Mouse (Mus musculus): ENCODE results near the gene Cnot2. TPM values are rescaled to one million over a fixed set of nuclear protein-coding genes. Genes with fewer than 3 reads are reported as not detected.

Gene Cnot2
- total RNA-seq, 1 experiment from 2014 or later: 81.5 TPM

DNA sequence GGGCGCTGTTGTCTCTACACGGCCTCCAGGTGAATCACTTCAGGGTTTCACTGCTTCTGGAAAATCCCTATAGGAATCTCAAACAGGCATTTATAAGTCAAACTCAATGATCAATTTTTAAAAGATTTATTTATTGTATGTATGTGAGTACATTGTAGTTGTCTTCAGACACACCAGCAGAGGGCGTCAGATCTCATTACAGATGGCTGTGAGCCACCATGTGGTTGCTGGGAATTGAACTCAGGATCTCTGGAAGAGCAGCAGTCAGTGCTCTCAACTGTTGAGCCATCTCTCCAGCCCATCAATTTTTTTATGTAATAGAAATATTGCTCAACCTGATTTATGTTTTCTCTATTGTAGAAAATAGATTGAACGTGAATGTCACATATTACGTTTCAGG is 100.3 kb downstream of the Cnot2 start:
- DNase-seq: no peak

DNA sequence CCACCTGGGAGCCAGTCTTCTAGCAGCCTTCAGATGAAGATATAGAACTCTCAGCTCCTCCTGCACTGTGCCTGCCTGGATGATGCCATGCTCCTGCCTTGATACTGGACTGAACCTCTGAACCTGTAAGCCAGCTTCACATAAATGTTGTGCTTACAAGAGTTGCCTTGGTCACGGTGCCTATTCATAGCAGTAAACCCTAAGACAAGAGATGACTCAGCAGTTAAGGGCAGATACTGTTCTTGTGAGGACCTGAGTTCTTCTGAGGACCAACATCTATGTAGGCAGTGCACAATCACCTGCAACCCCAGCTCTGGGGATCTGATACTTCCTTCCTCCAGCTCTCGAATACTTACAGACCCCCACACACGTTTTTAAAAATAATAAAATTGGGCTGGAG is 104.8 kb downstream of the Cnot2 start:
- no peak for DNase-seq

DNA sequence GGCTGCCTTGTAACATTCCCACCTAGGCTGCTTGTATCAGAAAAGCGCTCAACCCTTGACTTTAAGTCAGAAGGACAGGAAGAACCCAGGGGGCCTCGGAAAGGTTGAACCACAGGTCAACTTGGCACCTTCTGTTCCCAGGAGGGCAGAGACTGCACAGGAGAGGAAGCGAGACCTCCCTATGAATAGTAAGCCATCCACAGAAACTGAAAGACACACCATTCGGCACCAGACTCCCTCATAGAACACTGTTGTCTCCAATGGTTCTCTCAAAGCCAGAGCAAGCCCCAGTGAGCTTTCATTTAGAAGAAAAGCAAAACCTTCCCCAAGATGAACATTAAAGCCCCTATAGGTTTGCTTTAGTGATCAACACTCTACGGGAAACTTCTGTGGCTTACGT is 105.6 kb downstream of the Cnot2 start:
- no peak for DNase-seq

DNA sequence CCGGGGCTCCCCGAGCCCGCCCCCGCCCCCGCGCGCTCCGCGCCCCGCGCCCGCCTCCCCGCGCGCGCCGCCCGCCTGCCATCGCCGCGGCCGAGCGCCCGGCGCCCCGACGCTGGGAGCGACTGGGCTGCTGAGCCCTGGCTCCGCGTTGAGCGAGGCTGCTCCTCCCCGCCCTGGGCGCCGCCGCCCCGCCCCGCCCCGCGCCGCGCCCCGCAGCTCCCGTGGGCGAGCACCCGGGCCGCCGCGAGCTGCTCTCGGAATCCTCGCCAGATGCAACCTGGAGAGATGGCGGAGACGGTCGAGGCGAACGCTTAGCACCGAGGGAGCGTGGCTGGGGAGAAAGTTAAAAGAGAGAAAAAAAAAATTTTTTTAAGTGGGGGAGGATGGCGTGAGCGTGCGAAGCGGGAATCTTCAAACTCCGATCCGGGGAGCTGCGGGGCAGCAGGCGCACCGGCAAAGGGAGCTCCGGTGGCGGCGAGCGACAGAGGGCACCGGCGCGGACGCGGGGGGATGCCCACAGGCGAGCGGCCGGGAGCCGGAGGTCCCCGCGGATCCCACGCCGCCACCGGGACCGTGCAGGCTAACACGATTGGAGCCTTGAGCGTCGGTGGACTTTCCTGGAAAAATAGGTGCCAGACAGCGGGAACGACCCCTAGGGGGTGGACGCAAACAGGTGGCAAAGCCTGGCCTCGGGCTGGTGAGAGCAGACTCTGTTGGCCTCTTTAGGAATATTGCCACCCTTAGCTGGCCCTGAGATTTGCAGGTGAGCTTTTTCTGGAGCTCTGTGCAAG is 107.4 kb downstream of the Cnot2 start, which contains the start of gene Kcnmb4:
TSS of gene Kcnmb4 (minus strand) at position 120 of the 791 bp plus-strand sequence.
- DNase-seq: peak; percentile 64

DNA sequence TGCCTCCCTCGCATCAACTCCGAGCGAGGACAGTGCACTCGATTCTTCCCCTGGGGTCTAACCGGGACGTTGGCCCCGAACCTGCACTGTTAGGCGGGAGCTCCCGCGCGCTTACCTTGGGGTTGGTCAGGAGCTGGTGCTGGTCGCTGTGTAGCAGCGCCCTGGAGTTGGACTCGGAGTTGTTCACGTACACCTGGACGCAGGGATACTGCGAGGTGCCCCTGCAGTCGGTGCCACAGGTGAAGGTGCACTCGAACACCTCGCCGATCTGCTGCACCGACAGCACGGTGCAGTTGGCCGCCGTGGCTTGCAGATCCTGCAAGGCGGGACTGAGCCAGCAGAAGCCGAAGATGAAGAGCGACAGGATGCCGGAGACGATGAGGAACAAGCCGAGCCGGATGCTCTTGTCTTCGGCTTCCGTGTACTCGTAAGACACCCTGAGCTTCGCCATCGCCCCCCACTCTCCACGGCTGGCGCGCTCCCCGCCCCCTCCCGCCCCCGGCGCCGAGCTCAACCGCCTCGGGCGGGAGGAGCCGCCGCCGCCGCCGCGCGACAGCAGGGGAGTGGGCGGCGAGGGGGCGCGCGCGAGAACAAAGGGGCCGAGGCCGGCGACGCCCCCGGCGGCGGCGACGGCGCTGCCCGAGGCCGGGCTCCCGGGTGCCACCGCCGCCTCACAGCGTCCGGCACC is 108.1 kb downstream of the Cnot2 start:
- peak; percentile 16 for DNase-seq

DNA sequence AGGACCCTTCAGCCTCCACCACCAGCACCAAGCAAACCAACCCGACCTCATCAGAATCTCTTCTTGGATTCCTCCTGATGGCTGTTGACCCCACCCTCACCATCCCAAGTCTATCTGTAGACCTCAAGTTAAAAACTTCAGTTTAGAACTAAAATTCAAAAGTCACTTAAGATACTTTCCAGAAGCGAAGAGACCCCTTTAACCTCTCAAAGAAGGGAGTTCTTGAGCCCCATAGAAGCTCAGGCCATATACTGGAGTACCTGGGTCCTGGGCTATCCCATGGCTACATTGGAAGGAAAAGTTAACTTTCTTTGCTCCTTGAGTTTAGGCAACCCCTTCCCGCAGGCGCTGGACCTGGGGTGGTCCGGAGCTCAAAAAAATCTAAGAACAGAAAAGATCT is 108.7 kb downstream of the Cnot2 start:
- DNase-seq: no peak

DNA sequence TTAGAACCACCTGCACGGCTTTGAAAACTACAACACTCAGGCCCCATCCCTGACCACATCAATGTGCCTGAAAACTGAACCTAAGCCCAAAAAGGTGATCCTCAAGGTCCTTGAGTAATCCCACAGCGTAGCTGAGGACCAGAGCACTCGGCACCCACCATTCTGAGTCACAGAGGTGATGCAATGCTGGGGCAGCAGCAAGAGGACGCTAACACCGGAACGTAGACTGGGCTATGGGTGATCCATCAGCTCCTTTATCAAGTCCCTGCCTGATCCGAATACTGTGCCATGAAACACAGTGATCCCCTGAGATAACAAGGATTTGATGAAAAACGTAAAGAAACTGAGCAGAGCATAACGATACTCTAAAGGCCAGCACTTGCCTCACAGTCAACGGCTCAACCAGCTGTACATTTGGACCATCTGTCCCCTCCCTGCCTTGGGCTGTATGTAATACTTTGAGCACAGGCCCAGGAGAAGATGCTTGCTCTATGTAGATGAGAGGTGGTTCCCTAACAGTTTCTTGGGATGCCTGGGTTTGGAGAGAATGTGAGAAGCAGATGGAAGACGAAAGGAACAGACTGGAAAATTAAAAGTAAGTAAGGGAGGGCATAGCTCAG is 110.9 kb downstream of the Cnot2 start:
- DNase-seq: no peak

DNA sequence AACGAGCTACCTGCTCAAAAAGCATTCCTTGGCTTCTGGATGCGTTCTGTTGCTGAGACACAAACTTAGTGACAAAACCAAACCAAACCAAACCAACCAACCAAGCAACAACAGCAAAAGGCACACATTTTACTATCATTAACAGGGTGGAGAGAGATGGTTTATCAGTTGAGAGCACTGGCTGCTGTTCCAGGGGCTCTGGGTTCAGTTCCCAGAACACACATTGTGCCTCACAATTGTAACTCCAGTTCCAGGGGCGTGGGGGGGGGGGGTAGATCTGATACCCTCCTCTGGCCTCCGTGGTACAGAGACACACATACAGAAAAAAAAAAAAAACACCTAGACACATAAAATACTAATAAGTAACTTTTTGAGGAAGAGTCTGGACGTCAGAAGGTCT is 113.2 kb downstream of the Cnot2 start:
- no peak for DNase-seq

DNA sequence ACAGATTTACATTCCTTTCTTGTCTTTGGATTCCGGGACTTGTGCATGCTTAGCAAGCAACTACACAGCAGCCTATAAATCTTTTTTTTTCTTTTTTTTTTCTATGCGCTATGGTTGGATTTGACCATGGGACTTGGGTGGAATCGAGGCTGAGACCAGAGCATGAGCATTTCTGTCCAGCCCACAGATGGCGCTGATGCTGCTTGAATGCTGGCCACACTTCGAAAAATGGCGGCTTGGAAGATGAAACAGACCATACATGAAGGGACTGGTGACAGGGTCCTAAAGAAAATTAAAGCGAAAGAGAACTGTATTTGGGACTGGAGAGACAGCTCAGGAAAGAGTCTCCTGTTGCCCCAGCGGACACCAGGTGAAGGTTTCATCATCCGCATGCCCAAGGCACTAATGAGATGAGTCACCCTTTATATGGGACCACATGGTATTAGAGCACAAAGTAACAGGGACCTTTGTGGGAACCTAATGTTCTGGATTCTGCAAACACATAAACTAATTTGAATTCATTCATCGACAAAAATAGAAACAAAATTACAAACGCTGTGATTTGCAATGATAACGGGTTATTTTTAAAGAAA is 117.5 kb downstream of the Cnot2 start:
- no peak for DNase-seq

DNA sequence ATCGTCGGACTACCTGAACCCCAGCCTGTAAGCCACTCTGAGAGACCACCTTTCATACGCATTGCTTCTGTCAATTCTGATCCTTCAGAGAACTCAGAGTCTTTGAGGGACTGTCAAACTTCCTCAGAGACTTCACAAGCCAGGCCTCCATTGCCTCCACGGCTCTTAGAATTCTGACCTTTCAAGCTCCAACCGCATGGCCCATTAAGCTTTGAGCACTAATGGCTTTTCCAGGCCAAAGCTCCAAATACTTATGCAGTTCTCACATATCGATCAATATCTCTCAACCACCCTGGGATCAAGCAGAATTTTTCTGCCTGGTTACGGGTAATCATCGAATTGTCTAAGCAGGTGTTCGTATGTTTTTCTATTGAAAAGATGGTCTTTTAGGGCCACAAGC is 119.9 kb downstream of the Cnot2 start:
- no peak for DNase-seq

DNA sequence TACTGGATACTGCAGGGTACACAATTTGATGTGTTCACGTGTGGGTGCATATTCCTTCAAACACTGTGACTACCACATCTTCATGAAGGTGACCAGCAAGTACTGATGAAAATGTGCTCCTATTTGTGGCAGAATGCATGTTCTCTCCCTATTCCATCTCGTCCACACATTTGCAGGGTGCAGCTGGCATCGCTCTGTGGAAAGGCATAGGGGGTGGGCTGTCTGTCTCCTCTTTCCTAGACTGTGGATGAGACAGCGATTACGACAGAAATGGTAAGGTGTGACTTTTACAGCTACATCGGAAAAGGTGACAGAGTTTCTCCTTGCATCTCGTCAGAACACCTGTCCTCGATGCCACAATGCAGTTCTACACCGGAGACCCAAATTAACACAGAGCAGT is 122.5 kb downstream of the Cnot2 start:
- DNase-seq: no peak

DNA sequence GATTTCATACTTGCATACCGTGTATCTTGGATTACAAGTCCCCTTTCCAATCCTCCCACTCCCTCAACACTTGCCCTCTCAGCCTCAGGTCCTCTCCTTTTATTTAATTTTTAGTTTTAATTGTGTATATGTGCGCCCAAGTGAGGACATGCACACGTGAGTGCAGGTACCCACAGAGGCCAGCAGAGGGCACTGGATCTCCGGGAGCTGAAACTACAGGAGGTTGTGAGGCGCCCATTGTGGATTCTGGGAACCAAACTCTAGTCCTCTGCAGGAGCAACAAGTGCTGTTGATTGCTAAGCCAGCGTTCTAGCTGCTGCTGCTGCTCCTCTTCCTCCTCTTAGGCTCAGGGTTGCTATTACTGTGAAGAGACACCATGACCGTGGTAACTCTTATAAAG is 128.5 kb downstream of the Cnot2 start:
- no peak for DNase-seq

DNA sequence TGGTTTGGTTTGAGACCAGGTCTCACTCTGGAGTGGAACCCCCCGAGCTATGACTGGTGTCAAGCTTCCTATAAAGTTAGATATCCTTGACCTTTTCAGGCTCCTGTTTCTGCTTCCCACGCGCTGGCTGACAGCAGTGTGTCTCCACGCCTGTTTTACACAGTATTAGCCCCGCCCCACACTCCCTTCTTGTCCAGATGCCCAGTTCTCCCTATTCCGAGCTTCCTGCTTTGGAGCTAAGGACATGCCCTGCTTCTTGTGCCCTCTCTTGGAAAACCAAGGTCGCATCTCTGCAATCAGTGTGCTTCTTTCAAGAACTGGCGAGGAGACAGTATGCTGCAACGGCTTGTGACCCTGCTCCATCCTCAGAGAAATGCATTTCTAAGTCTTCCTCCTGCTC is 130.7 kb downstream of the Cnot2 start:
- DNase-seq: peak; percentile 28

DNA sequence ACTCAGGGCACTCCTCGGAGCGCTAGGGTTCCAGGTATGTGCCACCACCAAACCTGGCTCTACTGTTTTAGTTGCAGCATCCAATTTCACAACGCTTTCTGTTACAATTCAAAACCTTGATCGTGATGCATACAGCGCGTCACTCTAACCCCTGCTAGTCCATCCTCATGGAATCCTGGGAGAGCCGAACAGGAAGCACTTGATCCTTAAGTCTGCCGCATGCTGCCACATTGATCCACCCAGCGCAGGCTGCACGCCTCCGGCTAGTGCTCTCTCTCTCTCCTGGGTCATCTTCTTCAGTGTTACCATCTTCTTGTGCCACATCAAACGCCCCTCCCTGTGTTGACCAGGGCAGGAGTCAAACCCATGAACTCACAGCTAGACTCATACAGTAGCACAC is 133.1 kb downstream of the Cnot2 start:
- DNase-seq: no peak

DNA sequence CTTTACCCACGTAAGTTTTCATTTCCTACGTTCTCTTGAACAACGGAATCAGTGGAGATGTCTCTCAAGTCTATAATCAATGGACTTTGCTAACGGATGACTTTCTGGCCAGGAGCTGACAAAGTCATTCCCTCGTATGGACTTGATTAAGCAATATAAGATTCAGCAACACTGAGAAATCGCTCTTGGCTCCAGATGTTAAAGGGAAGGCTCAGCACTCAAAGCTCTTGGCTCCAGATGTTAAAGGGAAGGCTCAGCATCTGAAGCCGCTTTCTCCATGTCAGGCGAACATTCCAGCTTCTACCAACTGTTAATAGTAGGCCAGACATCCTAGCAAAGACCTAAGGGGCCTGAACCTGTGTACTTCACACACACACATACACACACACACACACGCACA is 134.1 kb downstream of the Cnot2 start:
- no peak for DNase-seq

DNA sequence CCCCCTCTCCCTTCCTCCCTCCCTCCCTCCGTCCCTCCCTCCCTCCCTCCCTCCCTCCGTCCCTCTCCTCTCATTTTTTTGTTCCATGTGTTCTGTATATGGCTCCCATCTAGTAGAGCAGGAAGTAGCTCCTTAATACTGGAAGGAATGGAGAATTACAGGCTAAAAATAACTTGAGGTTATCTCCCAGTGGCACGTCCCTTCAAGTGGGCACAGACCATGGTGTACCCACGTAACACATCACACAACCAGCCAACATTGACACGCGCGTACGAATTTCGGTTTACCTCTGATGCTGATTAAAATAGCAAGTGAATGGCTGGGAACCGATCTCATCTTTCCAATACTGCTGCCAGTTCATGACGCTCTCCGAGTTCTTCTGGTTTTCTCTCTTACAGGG is 135.3 kb downstream of the Cnot2 start:
- no peak for DNase-seq

DNA sequence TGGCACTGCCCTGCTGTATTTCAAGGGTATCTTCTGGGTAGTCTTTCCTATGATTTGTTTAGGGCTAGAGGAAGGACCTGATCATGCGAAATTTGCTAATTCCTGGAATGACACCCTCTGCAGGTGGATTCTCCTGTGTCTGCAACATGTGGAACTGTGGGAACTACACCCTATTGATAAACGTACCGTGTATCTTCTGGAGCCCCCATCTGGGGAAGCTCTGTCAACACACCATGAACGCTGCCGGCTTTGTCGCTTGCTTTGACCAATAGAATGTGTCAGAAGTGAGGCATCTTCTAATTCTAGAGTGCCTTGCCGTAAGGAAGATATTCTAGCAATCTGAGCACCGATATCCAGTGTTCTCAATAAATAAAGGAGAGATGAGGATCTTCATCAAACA is 136.5 kb downstream of the Cnot2 start:
- no peak for DNase-seq

DNA sequence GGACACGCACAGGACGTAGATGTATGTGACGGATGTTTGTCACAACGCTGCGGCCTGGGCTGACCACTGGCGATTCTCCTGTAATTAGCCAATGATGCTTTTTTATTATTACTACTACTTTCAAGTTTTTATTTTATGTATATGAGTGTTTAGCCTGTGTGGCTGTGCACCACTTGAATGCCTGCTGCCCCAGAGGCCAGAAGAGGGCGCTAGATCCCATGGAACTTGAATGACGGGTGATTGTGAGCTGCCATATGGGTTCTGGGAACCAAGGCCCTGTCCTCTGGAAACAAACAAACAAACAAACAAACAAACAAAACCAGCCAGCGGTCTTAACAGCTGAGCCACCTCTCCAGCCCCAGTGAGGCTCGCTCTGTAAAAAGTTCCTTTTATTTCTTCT is 136.9 kb downstream of the Cnot2 start:
- DNase-seq: no peak

DNA sequence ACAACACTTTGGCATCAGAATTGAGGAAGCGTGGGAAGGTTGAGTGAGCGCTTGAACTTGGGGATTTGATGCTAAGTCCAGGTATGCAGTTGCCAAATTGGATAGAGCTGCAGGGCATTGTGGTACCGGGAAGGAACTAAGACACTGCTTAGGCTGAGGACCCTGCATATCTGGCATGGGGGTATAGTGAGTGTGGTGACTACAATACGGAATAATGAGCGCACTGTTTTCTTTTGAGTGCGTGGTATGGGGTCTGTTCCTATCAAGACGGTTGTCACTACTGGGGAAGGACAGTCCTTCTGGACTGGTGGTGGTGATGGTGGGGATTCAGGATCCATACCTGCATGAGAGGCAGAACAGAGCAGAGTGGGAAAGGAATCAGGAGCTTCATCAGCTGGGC is 140.4 kb downstream of the Cnot2 start:
- no peak for DNase-seq

DNA sequence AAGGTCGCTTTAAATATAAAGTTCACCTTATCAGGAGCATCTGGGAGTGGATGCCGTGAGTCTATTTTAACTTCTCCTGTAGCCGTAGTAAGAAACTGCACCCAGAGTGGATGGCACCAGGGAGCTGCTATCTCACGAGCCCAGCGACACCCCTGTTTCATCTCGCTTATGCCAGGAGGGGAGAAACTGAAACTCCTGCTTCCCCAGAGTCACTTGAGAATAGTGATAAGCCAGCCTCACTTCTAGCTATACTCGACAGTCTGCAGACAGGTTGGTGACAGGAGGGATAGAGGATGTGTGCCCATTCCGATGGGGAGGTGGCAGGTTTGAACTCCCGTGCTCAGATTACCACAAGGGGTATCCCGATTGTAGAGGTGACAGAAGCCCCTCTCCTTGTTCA is 141.2 kb downstream of the Cnot2 start:
- DNase-seq: no peak

DNA sequence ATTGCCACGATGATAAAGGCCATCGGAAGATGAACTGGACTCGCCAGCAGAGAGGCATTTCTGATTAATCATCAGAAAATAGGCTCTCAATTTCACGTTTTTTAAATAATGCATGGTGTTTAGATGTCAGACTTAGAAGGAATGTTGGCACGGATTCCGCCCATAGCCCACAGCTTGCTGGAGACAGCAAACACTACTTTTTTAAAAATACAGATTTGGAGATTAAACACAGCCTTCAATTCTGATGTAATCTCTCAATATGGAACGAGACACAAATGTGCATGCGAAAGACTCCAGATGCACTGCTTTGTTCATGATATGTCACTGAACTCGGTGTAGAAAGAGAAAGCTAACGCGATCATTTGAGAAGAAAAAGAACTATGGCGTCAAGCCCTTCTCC is 145.9 kb downstream of the Cnot2 start:
- no peak for DNase-seq

All from adrenal gland, postnatal 25 days (tissue).